Comparison of ENCODE assay signal across 9 mouse cellular contexts in genomic region chr11:117118248-117118647, GRCm38 (mm10). TPM values are rescaled to one million over a fixed set of nuclear protein-coding genes. Genes with fewer than 3 reads are reported as not detected.
DNase-seq lines count a peak whose midpoint lies in the region; ATAC-seq and TF ChIP-seq lines count a peak whose summit lies in the region.
"Had no signal": no experiment of that assay in that cellular context is flagged by ENCODE, and none has a peak within 500 bp of the region (broad histone marks: within the 10 kb centered on the region; RNA-seq: fewer than 3 reads in every experiment).

No protein-coding gene starts in this region.

- 0 out of 2 replicates have a peak overlapping the region, but pooled peaks have one; percentile 5 for H3K4me2 ChIP-seq in forebrain, embryonic 14.5 days (ENCODE audit: low read length)
- H3K4me2 ChIP-seq in midbrain, embryonic 12.5 days (replicated peaks) = peak overlapping the region; percentile 19; the same call in 1 of the 2 replicates

- no peaks in the 10 kb centered on the region for H3K9me3 ChIP-seq in embryonic facial prominence, embryonic 10.5 days
- no peaks in the 10 kb centered on the region for H3K9me3 ChIP-seq in forebrain, embryonic 14.5 days (replicated peaks; ENCODE audit: control insufficient read depth, low read length)
- no peaks in the 10 kb centered on the region for H3K9me3 ChIP-seq in midbrain, embryonic 12.5 days

- H3K27ac ChIP-seq in kidney, adult 2 months (ENCODE audit: insufficient read depth, low read depth, low read length) = peak overlapping the region; percentile 45
- peak overlapping the region; percentile 77 for H3K27ac ChIP-seq in embryonic facial prominence, embryonic 10.5 days (replicated peaks)
- 0 out of 2 replicates have a peak overlapping the region, but pooled peaks have one; percentile 49 for H3K27ac ChIP-seq in forebrain, embryonic 14.5 days (ENCODE audit: low read depth, low read length)
- peak overlapping the region; percentile 35; the same call in 1 of the 2 replicates for H3K27ac ChIP-seq in midbrain, embryonic 12.5 days (replicated peaks)

- TF ChIP-seq POLR2A in kidney, adult 2 months (IDR thresholded peaks at IDR 0.05; ENCODE audit: low read depth, low read length) = no peak

- peak overlapping the region; percentile 21; the same call in 1 of the 2 replicates for H3K9ac ChIP-seq in forebrain, embryonic 14.5 days (ENCODE audit: low read length)
- H3K9ac ChIP-seq in midbrain, embryonic 12.5 days (replicated peaks) = peak overlapping the region; percentile 31

- no peaks in the 10 kb centered on the region for H3K36me3 ChIP-seq in kidney, adult 2 months (ENCODE audit: control insufficient read depth, insufficient read depth, low read length)
- peaks cover 18% of the 10 kb centered on the region for H3K36me3 ChIP-seq in embryonic facial prominence, embryonic 10.5 days (replicated peaks)
- H3K36me3 ChIP-seq in forebrain, embryonic 14.5 days (ENCODE audit: control insufficient read depth, insufficient read depth, low read length) = peaks cover 20% of the 10 kb centered on the region
- H3K36me3 ChIP-seq in midbrain, embryonic 12.5 days = peaks cover 6% of the 10 kb centered on the region; the same call in 1 of the 2 replicates

- H3K4me3 ChIP-seq in kidney, adult 2 months (ENCODE audit: insufficient read depth, low read depth, low read length) = peak overlapping the region; percentile 3; the same call in 1 of the 2 replicates
- H3K4me3 ChIP-seq in embryonic facial prominence, embryonic 10.5 days = peak overlapping the region; percentile 16
- no peak overlapping the region for H3K4me3 ChIP-seq in forebrain, embryonic 14.5 days (ENCODE audit: low read depth, low read length)
- no peak overlapping the region for H3K4me3 ChIP-seq in midbrain, embryonic 12.5 days

- no peak for TF ChIP-seq CTCF in kidney, adult 2 months (conservative IDR thresholded peaks at IDR 0.05; ENCODE audit: insufficient read depth, insufficient read length, low read depth, low read length)

- no peak for ATAC-seq in forebrain, embryonic 14.5 days
- no peak for ATAC-seq in midbrain, embryonic 12.5 days (ENCODE audit: low FRiP score, low read depth)
- ATAC-seq: Patski had no signal

- no peak for DNase-seq in kidney, adult 2 months
- no peak for DNase-seq in kidney, adult 8-10 months
- no peak for DNase-seq in embryonic facial prominence, embryonic 10.5 days (ENCODE audit: low spot score)
- DNase-seq in forebrain, embryonic 14.5 days (ENCODE audit: low spot score) = no peak
- no peak for DNase-seq in spleen, postnatal 36 days (ENCODE audit: low spot score in 2 of 2)
- no peak for DNase-seq in adrenal gland, adult 8-10 months
- DNase-seq: layer of hippocampus, adult 9-11 months had no signal

- WGBS in kidney, adult 2 months = 64% methylated on average over 4 of the region's 4 CpGs
- 67% methylated on average over 4 of the region's 4 CpGs for WGBS in embryonic facial prominence, embryonic 10.5 days
- 71% methylated on average over 4 of the region's 4 CpGs for WGBS in forebrain, embryonic 14.5 days
- 69% methylated on average over 4 of the region's 4 CpGs for WGBS in midbrain, embryonic 12.5 days

- peaks cover 28% of the 10 kb centered on the region for H3K4me1 ChIP-seq in kidney, adult 2 months (ENCODE audit: control insufficient read depth, insufficient read depth, low read length)
- peaks cover 95% of the 10 kb centered on the region for H3K4me1 ChIP-seq in embryonic facial prominence, embryonic 10.5 days
- peaks cover 54% of the 10 kb centered on the region for H3K4me1 ChIP-seq in forebrain, embryonic 14.5 days (ENCODE audit: control insufficient read depth, insufficient read depth, low read length)
- H3K4me1 ChIP-seq in midbrain, embryonic 12.5 days = peaks cover 70% of the 10 kb centered on the region

- no peaks in the 10 kb centered on the region for H3K27me3 ChIP-seq in kidney, adult 2 months (replicated peaks; ENCODE audit: control insufficient read depth, insufficient read depth, low read length)
- H3K27me3 ChIP-seq in embryonic facial prominence, embryonic 10.5 days (replicated peaks; ENCODE audit: low read depth, poor library complexity, severe bottlenecking) = no peaks in the 10 kb centered on the region
- no peaks in the 10 kb centered on the region for H3K27me3 ChIP-seq in forebrain, embryonic 14.5 days (replicated peaks; ENCODE audit: control insufficient read depth, insufficient read depth, low read length)
- H3K27me3 ChIP-seq in midbrain, embryonic 12.5 days = no peaks in the 10 kb centered on the region
- H3K27me3 ChIP-seq: Patski had no signal

RNA-seq across cellular contexts. Expression of gene Sec14l1, which starts 3.3 kb away (rescaled TPM):
- 49.1 and 52.2 TPM in 2 replicates for polyA plus RNA-seq in kidney, adult 2 months (2012; rRNA removed)
- 50.6 and 51.8 TPM in 2 replicates for polyA plus RNA-seq in embryonic facial prominence, embryonic 10.5 days (2016; fragmentation: Nextera tagmentation; extraction: Ambion mirVana)
- 43.6 and 56.3 TPM in 2 replicates for polyA plus RNA-seq in forebrain, embryonic 14.5 days (2014; fragmentation: Nextera tagmentation; extraction: Ambion mirVana)
- polyA plus RNA-seq in midbrain, embryonic 12.5 days (2016; fragmentation: Nextera tagmentation; extraction: Ambion mirVana) = 63.7 and 68.9 TPM in 2 replicates
- 100 to 1,000 TPM; 138 to 170 (median 166) TPM for total RNA-seq in adrenal gland, adult 8-10 months (2022)

Comparison
In these comparisons a context has a peak if more than half of its experiments do, and no peak if none do; other contexts are left out.
1. H3K4me3 ChIP-seq: peak in kidney, adult 2 months (single experiment) and embryonic facial prominence, embryonic 10.5 days (single experiment); none in forebrain, embryonic 14.5 days (single experiment) and midbrain, embryonic 12.5 days (single experiment).
2. Peak in every context shown above with its lines, with median percentiles within 50 percentile points of each other: H3K27ac ChIP-seq.